Mouse (Mus musculus): ENCODE data around the gene Rab15.
"Not testable (repeated sequence)": the region's sequence is repeated elsewhere in the genome, so short reads cannot be mapped to it uniquely, and the experiment has no call there.

The Rab15 gene

GRCm38 (mm10) chr12:76818908-76819307 lies 3.8 kb downstream of the Rab15 start:
- DNase-seq (ENCODE audit: low spot score): no peak

GRCm38 (mm10) chr12:76818120-76818519 lies 4.6 kb downstream of the Rab15 start:
- no peak for DNase-seq (ENCODE audit: low spot score)

- DNase-seq (ENCODE audit: low spot score): no peak
Measured at GRCm38 (mm10) chr12:76817176-76817575, 5.5 kb downstream of the Rab15 start.

DNA sequence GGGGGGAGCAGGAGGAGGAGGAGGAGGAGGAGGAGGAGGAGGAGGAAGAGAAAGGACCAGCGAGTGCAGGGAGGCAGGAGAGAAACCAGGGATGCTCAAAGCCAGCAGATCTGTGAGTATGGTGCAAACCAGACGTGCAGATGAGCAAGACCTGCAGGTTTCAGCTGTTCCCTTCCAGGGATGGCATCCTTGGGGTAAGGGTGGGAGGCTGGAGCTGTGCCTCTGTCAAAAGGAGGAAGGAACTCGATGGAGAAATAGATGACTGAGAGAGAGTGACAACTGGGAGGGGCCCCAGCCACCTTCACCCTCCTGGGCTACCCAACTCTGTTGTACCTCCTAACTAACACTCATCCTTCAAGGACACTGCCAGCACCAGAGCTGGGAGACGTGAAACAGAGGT lies 6.0 kb downstream of the Rab15 start:
- DNase-seq (ENCODE audit: low spot score): no peak

- DNase-seq (ENCODE audit: low spot score): no peak
Measured at GRCm38 (mm10) chr12:76814120-76814519, 8.6 kb downstream of the Rab15 start.

DNA sequence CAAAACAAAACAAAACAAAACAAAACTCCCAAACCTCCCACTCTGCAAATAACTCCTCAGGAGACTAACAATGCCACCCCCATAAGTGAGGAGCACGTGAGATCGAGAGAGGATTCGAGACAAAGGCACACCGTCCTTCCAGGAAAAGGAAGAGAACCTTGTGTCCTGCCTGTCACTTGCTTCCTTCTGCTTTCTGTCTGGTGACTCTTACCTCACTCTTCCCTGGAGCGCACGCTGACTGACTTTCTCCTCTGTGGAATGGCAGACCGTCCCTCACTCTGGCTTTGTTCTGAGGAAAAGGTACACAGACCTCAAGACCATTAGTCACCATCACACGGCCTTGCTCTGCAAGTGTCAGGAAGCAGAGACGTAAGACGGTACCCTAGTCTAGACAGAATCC lies 9.2 kb downstream of the Rab15 start:
- no peak for DNase-seq (ENCODE audit: low spot score)

DNA sequence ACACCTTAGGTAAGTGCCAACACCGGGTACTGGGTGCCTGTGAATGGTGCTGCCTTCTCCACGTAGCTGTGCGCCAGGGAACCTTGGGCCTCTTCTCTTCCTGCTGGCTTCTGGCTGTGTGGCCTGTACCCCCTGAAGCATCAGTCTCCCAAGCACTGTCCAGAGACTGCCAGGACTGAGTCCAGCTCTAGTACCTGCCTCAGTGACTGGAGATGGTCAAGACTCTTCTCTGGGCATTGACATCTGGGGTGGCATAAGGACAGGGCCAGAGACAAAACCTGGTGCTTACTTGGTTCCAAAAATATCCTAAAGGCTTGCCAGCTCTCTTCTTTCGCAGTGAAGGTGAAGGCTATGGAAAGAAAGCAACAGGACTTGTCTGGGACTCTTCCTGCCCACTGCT lies 11.7 kb downstream of the Rab15 start:
- no peak for DNase-seq (ENCODE audit: low spot score)

- no peak for DNase-seq (ENCODE audit: low spot score)
Measured at GRCm38 (mm10) chr12:76810491-76810890, 12.2 kb downstream of the Rab15 start.

- no peak for DNase-seq (ENCODE audit: low spot score)
Measured at GRCm38 (mm10) chr12:76807796-76808195, 14.9 kb downstream of the Rab15 start.

DNA sequence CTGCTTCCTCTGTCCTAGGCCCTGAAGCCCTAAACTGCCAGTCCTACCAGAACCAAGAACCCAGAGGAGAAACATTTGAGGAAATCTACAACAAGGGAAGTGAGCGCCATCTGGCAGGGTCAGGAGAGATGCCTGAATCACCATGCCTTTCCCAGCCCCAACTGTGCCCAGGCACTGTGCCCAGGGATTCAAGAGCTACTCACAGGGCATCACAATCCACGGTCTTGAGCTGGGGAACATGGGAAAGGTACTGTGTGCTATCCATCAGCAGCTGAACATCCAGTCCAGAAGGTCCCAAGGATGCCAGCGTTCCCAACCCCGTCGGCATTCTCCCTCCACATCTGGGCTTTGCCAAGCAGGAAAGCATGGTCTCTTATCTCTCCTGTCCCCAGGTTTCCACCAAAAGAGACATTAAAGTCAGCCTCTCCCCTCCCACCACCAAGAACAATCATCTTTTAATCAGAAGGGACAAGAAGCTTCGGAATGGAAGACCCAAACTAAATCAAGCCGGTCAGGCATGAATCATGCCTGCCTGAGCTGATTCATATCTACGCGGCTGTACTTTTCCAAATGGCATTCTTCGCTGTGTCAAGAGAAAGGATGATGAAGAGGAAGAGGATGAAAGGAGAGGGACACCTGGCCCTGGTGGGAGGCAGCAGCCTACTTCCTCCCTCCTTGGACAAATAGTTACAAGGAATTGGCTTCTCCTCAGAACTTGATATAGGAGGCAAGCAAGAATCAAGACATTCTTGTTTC lies 17.5 kb downstream of the Rab15 start:
- DNase-seq (ENCODE audit: low spot score): no peak

- peak; percentile 35 for DNase-seq (ENCODE audit: low spot score)
Measured at GRCm38 (mm10) chr12:76803700-76804252, 18.9 kb downstream of the Rab15 start.

GRCm38 (mm10) chr12:76803028-76803427 lies 19.7 kb downstream of the Rab15 start:
- no peak for DNase-seq (ENCODE audit: low spot score)

DNA sequence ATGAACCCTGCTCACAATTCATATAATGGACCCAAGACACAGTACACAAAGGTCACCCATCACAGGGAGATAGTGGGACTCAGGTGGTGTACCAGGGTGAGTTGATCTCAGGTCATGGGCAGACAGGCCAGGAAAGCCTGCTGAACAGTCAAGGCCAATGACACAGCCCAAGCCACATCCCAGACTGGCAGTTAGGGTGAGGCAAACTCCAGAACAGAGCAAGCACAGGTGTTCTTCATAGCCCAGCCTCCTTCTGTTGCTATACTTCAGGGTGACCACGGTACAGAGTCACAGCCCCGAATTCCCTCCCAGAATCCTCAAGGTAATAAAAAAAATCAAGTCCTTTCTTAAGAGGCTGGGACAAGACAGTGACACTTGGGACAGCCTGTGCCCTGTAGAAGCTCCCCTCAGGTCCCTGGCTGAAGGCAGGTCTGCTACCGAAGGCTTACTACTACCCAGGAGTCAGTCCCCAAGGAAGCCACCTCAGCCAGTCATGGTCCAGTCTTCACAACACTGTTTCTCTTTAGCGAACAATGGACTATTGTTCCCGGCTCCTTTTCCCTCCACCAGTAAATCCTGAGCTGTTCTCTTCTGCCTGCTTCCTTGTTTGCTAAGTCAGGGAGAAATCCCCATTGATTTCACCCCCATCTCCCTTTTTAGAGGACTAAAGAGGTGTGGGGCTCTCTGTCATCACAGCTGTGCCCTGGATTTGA lies 24.5 kb downstream of the Rab15 start:
- no peak for DNase-seq (ENCODE audit: low spot score)

GRCm38 (mm10) chr12:76796938-76797539 lies 25.7 kb downstream of the Rab15 start:
- DNase-seq (ENCODE audit: low spot score): no peak

DNA sequence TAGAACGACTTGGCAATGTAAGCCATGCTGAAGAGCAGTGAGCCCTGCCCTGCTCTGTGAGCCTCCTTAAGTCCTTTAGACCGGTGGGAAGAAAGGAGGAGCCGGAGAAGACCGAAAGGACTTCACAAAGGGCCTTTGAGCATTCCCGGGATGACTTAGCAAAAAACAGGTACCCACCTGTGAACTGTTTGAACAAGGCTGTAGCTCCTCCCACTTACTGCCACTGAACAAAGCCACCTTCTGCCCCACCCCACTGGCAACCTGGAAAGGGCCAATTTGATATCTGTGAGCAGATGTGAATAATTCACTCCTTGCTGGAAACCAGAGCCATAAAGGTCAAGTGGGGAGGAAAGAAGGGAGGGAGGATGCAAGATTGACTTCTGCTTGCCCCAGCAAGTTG lies 27.4 kb downstream of the Rab15 start, which contains the start of gene Gpx2:
Gene Gpx2 (minus strand): TSS at position 205 of the 400 bp plus-strand sequence.
- no peak for DNase-seq (ENCODE audit: low spot score)

GRCm38 (mm10) chr12:76792540-76792939 lies 30.2 kb downstream of the Rab15 start:
- not testable (repeated sequence) for DNase-seq (ENCODE audit: low spot score)

DNA sequence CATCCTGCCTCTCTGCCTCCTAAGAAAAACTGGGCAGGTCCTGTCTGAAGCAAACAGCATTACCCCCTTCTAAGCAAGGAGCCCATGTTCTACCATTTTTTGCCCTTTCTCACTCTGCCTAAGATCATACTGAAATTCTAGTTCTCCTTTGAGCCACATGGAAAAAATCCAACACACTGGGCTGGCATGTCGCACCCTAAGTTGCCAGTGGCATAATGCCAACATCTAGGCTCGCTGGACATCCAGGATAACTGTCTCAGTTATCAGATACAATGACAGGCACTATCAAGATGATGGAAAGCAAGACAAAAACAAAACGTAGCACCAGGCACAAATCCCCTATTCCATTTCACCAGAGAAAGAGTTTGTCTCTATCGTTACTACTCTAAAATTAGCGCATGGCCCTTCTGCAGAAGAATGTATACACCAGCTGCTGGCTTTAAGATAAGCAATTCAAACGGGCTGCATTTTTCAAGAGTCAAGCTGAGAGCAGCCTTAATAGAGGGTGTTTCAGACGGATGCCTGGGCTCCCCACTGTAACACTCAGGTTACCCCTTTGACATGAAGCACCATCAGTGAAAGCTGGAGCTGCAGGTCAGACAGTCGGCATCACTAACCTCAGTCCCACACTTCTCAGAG lies 32.1 kb downstream of the Rab15 start:
- no peak for DNase-seq (ENCODE audit: low spot score)

DNA sequence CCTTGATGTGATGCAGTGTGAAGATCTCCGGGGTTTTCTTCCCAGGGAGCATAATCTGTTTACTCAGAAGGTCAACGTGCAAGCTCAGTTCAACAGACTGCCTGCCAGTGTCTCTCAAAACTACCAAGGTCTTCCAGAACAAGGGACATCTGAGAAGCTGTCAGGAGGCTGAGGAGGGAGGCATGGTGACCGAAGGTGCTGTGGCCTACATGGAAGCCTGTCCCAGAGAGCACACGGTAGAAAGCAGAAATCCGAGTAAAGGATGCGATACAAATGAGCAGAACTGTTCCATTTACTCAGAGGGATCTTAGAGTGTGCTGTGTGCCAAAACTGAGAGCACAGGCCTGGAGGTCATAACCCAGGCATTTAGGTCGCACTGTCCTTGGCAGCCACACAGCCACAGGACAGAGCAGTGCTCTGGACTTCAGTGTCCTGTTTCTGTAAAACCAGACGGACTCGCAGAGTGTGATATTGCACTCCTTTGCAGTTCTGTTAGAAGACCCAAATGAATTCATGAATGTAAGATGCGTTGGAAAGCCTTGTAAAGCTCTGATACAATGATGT lies 38.6 kb downstream of the Rab15 start:
- no peak for DNase-seq (ENCODE audit: low spot score)

GRCm38 (mm10) chr12:76780639-76781468 lies 41.9 kb downstream of the Rab15 start:
- no peak for DNase-seq (ENCODE audit: low spot score)

DNA sequence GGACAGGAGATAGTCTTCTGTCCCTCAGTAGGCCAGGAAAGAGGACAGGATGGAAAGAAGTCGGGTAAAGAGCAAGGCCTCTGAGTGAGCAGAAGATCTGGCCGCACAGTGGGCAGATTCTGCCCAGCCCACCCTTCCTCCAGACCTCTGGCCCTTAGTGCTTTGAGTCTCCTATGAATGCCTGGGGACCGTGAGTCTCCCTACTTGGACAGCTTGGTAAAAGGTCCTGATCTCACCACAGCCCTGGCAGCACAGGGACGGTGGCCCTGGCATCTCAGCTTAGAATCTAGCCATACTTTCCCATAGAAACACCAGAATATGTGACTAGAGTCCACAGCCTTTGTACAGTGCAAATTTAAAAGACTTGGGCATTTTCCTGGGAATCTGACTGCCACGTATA lies 42.8 kb downstream of the Rab15 start:
- DNase-seq (ENCODE audit: low spot score): no peak
